Mouse (Mus musculus): ENCODE measurements around the gene Naa35.

DNA sequence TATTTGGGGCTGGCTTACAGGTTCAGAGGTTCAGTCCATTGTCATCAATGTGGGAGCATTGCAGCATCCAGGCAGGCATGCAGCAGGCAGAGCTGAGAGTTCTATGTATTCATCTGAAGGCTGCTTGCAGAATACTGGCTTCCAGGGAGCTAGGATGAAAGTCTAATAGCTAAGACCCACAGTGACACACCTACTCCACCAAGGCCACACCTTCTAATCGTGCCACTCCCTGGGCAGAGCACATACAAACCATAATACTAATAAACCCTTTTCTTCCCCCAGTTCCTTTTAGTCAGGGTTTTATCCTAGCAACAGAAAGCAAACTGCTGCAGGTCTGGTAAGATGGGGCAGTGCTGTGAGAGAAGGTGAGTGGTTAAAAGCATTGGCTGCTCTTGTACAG, 7.6 kb downstream of the Naa35 start:
- TF ChIP-seq POLR2A (IDR thresholded peaks at IDR 0.05; ENCODE audit: low read depth, low read length) = no peak
- TF ChIP-seq CTCF (IDR thresholded peaks at IDR 0.05; ENCODE audit: extremely low read depth, insufficient read depth, insufficient read length, insufficient replicate concordance) = no peak
